Mouse (Mus musculus): ENCODE data around the gene Rps6ka3.

- TF ChIP-seq CTCF (IDR thresholded peaks at IDR 0.05; ENCODE audit: control insufficient read depth, insufficient read depth, insufficient replicate concordance, low read depth, low read length) (no peak), POLR2A (IDR thresholded peaks at IDR 0.05; ENCODE audit: control insufficient read depth, low read depth, low read length) (no peak)
Measured at GRCm38 (mm10) chrX:159191581-159191980, 18.5 kb upstream of the Rps6ka3 start.
